Mouse (Mus musculus): ENCODE measurements around the gene Engase.

The Engase gene

DNA sequence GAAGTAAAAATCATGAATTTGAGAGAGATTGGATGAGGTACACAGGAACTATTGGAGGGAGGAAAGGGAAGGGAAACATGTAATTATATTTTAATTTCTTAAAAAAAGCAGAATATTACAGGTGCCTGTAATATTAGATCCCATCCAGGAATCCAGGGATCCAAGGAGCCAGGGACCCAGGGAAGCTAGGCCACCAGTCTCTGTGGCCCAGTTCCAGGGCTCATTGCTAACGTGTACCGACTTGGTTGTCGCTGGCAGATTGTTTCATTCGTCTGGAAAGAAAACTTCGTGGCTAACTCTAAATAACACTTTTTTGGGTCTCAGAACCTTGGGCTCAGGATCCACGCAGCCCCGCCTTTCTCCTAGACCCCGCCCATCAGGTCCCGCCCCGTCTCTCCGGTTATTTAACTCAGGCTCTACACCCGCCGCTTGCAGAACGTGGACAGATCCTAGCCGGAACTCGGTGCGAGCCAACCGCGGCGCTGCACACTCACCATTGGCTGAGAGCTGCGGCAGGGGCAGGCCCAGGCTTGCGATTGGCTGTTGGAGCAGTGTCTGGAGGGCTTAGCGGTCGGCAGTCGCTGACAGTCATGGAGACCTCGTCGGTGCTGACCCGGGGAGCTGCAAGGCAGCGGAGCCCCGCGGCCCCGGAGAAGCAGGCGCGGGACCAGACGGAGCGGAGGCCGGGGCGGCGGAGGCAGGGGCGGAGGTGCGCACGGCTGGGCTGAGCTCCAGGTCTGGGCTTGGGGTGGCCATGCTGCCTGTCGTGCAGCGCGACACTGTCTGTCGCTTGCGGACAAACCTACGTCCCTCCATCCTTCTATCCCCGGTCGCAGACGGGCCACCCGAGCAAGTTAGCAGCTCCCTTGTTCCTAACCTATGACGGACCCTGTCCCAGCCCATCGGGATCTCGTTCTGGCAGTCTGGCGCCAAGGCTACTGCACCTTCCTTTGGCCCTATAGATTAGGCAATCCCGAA, at the start of gene Engase:
Gene Engase (plus strand): TSS at position 434 of the 978 bp plus-strand sequence.
- peak; percentile 96 for DNase-seq

DNA sequence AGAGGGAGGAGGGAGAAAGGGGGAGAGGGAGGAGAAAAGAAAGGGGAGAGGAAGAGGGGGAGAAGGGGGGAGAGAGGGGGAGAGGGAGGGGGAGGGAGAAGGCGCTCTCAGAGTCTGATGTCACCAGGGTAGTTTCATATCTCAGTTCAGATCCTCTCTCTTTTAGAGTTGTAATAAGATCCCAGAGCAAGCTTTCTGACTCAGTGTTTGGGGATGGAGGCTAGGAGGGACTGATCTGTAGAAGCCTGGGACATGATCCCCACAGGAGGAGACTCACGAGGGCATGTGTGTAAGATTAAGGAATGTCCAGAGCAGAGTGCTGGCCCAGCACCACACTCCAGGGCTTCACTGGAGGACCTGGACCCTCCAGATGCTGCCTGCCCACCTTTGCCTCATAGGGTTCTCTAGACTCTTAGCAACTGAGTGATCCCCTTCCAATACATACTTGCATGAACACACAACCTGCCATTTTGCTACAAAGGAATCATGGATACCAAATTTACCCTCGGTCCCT, 49.3 kb upstream of the Engase start:
- no peak for DNase-seq

GRCm38 (mm10) chr11:118427986-118428385, 48.6 kb upstream of the Engase start, which contains the start of gene C1qtnf1:
TSS of gene C1qtnf1 (plus strand) at chr11:118428203.
- DNase-seq, result no peak

DNA sequence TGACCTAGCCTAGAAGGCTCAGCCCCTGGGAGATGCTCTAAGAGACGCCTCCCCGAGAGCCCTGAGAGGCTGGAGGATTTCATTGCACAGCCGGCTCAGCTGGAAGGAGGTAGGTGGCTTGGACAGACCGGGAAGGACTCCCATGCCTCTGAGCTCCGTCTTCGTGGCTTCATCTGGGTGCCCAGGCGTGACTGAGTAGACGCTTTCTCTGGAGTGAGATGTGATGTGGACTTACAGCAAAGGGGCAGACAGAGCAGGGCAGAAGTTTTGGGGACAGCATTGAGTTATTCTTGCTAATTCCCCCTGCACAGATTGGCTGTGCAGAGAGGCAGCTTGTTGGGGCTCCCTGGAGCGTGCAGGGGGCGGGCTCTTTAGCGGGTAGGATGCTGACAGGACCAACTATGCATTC, 48.2 kb upstream of the Engase start:
- no peak for DNase-seq

DNA sequence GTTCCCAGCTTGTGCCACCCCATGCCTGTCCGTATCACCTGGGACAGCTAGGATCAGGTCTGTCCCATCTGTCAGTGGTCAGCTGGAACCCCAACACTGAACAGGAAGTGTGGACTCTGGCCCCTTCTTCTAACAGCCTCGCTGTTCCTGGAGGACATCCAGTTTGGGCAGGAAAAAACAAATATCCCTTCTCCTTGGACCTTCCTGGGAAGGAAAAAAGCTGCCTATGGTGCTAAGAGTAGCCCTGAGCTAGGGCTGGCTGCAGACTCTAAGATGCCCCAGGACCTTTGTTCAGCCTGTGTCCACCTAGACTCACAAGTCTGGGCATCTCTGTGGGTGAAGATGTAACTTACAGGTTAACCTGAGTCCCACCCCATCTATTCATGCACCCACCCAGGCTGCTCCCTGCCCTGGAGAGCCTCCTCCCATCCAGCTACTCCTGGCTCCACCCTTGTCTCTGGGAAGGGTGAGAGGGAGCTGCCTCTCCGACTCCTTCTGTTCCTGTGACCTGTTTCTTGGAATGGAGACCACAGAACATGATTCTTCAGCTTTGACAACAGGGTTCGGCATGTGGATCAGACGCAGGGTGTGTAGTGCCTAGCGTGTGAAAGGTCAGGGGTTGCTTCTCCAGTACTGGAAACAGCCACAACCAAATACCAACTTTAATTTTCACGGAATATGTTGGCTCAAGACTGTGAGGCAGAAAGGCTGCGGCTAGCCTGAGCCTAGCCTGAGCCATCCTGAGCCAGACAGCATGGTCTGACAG, 47.5 kb upstream of the Engase start:
- DNase-seq, result no peak

- no peak for DNase-seq
Observed at GRCm38 (mm10) chr11:118430291-118430885, 46.2 kb upstream of the Engase start.

DNA sequence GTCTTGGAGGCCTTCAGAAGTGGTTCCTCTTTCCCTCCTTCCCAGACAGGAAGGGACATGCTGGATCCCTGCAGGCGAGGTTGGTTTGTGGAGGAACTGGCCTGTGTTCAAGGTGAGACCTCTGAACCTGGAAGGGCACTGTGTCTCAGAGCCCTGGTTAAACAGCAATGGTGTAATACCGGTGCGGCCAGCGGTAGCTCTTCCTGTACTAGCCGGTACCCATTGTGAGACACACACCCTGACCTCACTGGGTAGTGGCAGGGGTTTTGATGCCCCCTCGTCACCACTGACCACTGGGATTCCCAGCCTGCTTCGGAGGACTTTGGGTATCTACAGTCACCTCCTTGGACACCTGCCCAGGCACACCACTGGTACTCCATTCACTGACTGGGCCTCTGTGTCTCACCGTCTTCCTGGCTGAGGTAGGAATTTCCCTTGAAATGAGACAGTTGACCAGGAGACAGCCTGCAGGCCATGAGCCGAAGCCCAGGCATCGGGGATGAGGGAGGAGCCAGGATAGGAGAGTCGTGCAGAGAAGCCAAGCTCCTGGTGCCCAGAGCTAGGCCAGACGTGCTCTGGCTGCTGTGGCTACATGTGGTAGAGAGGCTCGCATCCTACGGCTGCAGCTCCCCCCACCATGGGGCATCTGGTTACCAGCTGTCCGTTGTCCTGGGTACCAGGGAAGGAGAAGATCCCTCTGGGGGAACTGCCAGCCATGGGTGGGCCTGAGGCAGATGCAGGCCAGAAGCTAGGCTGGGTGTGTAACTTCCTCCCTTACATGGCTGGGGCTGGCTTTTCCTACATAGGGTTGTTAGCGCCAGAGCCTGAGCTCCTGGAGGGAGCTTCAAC, 45.3 kb upstream of the Engase start:
- peak; percentile 4 to 25 for DNase-seq

DNA sequence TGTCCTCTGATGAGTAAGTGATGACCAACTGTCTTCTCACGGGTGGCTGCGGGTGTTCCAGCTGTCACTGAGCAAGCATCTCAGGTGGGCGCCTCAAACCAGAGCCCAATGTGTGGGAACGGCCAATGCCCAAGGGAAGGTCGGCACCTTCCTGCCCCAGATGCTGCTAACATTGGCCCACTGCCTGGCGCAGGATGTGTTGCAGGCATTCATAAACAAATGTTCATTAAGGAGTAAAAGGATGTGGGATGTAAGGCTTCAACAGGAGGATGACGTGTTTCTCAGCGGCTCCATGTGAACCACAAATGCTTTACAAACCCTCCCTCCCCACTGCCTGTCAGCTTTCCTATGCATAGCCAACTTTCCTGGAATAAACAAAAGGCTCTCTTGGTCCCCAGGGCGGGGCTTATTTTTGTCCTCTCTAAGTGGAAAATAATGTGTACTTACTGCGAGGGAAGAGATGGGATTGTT, 43.2 kb upstream of the Engase start:
- no peak for DNase-seq

GRCm38 (mm10) chr11:118434093-118434492, 42.5 kb upstream of the Engase start:
- DNase-seq, result no peak

- peak; percentile 84 to 88 for DNase-seq
Observed at GRCm38 (mm10) chr11:118436471-118436935, 40.1 kb upstream of the Engase start.

- DNase-seq, result peak in 1 of 2 experiments; percentile 18
Observed at GRCm38 (mm10) chr11:118438665-118439414, 37.8 kb upstream of the Engase start.

- DNase-seq, result peak in 1 of 2 experiments; percentile 21
Observed at GRCm38 (mm10) chr11:118442691-118443090, 33.9 kb upstream of the Engase start.

- peak; percentile 74 to 85 for DNase-seq
Observed at GRCm38 (mm10) chr11:118443201-118443970, 33.2 kb upstream of the Engase start.

DNA sequence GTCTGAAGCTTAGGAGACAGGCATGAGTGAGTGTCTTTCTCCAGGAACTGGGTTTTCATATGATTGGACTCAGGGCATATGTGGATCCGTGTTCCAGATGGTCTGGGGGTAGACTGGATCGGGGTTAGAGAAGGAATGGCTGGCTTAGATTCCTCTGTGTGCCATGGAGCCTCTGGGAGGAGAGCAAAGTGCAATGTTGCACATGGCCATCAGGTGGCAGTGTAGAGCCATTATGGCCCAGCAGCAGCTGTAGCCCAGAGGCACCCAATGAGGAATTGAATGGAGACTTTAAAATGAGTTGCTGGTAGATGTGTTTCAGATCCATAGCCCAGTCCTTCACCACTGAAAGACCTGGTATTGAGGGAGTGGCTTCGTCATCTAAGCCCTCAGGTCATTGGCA, 30.8 kb upstream of the Engase start:
- DNase-seq, result peak; percentile 80 to 83

GRCm38 (mm10) chr11:118447346-118447745, 29.3 kb upstream of the Engase start:
- peak in 1 of 2 experiments; percentile 56 for DNase-seq

GRCm38 (mm10) chr11:118448385-118448784, 28.2 kb upstream of the Engase start:
- DNase-seq, result no peak

DNA sequence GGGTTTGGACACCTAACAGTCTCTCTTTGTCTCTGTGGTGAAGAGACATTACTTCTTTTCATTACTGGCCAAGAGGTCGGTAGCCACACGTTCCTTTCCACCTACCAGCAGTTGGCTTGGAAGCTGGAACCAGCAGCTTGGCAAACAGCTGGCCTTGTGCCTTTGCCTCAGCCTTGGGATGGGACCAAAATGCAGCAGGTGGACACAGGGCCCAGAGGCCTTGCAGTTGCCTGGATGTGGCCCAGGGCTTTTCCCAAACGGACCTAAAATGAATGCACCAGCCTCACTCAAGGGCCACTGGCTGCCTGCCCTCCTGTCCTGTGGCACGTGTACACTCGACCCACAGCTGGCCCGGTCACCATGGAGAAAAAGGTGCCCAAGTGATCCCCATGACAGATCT, 25.4 kb upstream of the Engase start:
- no peak for DNase-seq

DNA sequence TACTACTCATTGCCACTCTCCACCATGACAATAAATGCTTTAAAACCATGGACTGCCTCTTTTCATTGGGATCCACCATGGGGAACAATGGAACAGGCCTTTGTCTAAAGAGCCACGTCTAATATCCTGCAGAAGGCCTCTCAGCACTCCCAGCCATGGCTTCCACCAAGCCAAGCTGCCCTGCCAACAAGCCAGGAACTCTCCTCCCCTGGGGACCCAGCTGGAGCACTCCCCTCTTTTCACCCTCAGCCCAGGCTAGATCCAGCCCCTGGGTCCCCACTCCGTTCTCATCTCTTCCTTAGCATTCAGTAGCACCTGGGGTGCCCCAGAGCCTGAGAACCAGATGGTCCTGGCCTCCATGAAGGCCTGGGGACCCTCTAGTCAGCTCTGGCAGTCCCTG, 23.7 kb upstream of the Engase start:
- no peak for DNase-seq

DNA sequence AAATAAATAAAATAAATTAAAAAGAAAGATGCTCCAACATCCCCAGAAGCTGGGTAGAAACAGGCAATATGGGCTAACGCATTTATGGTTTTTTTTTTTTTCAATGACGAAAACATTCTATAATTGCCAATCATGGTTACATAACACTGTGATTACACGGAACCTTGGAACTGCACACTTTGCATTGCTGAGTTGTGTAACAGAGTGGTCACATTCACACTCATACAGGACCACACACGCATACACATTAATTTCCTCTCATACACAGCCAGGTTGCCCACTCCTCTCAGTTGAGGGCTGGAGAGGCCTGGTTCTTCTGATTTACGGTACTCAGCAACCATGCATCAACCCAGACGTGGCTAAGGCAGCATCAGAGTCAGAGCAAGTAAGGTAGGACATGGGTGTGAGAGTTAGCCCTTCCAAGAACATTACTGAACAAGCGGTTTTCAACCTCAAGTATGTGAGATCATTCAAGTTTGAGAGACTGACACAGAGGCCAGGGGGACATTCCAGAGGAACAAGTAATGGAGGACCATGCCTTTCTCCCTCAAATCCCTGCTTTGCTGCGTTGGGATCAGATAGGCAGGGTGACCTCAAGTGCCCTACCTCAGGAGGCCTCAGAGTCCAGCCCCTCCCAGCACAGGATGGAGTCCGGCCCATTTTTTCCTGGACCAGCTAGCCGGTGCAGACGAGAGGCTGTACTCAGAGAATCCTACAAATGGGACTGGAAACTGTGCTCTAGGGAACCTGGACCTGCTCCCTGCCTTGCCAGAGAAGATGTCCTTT, 22.6 kb upstream of the Engase start:
- no peak for DNase-seq
